Mouse (Mus musculus): ENCODE results near the gene Tmc6. TPM values are rescaled to one million over a fixed set of nuclear protein-coding genes. Genes with fewer than 3 reads are reported as not detected.
A peak's percentile ranks its signal among the peaks of the same experiment; 100 is the strongest.
"Not testable (repeated sequence)": the region's sequence is repeated elsewhere in the genome, so short reads cannot be mapped to it uniquely, and the experiment has no call there.

Gene Tmc6
- total and polyA plus RNA-seq, 2 experiments from 2014 or later: 3.2 to 4.1 TPM

DNA sequence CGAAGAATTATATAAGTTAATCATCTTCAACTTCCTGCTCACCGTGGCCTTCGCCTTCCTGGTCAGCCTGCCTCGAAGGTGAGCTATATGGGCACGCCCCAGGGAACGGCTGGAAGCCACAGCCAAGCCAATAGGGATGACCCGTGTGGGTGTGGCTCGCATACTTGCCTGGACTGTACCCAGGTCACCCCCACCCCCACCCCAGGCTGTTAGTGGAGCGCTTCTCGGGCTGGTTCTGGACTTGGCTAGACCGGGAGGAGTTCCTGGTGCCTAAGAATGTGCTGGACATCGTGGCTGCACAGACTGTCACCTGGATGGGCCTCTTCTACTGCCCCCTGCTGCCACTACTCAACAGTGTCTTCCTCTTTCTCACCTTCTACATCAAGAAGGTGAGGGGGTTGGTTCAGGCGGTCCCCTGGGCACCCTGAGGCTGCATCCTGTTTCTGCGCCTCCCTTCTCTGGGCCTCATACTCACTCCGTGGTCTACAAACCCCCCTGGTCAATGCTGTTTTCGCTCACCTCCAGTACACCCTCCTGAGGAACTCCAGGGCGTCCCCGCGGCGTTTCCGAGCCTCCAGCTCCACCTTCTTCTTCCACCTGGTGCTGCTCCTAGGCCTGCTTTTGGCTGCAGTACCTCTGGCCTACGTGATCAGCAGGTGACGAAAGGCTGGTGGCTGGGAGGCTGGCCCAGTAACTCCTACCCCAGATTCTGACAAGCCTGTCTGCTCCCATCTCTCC lies 8.9 kb upstream of the Tmc6 start:
- Histone ChIP-seq H3K36me3 (ENCODE audit: insufficient read depth) (no peaks in the 10 kb centered on the region), H3K4me3 (ENCODE audit: low read depth, low read length) (no peak overlapping the region), H3K9ac (no peak overlapping the region), H3K4me1 (ENCODE audit: insufficient read depth) (no peaks in the 10 kb centered on the region), H3K27ac (ENCODE audit: low read depth, low read length) (no peak overlapping the region), H3K9me3 (ENCODE audit: low read length) (no peaks in the 10 kb centered on the region), H3K4me2 (ENCODE audit: low read depth) (no peak overlapping the region), H3K27me3 (ENCODE audit: insufficient read depth, low read length) (no peaks in the 10 kb centered on the region)
- TF ChIP-seq CTCF (IDR thresholded peaks at IDR 0.05; ENCODE audit: low read depth): no peak
- WGBS: 45% methylated on average over 23 of the region's 23 CpGs
- DNase-seq (no peak), ATAC-seq (no peak)

DNA sequence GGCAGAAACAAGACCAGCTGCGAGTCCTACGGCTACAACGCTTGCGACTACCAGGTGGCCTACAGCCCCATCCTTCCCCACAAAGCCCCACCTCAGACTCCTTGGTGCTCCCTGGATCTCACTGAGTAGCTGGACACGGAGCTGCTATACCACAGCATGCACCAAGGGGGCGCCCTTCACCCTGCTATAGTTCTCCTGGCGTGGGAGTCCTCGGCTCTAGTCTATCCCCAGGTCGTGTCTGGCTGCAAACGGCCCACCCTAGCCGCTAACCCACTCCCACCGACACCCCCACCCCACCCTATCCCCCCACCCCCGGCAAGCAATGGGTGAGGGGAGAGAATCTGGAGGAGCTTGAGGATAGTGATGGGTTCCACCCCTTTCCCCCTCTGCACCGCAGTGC lies 8.3 kb upstream of the Tmc6 start:
- no peak overlapping the region for H3K4me3 ChIP-seq (ENCODE audit: low read depth, low read length)
- H3K9me3 ChIP-seq (ENCODE audit: low read length): no peaks in the 10 kb centered on the region
- no peak overlapping the region for H3K4me2 ChIP-seq (ENCODE audit: low read depth)
- H3K36me3 ChIP-seq (ENCODE audit: insufficient read depth): no peaks in the 10 kb centered on the region
- no peaks in the 10 kb centered on the region for H3K4me1 ChIP-seq (ENCODE audit: insufficient read depth)
- TF ChIP-seq CTCF (IDR thresholded peaks at IDR 0.05; ENCODE audit: low read depth): peak; percentile 75
- H3K9ac ChIP-seq: no peak overlapping the region
- no peak overlapping the region for H3K27ac ChIP-seq (ENCODE audit: low read depth, low read length)
- peak; percentile 60 for DNase-seq
- 12% methylated on average over 14 of the region's 14 CpGs for WGBS
- peak; percentile 56 for ATAC-seq
- H3K27me3 ChIP-seq (ENCODE audit: insufficient read depth, low read length): no peaks in the 10 kb centered on the region

DNA sequence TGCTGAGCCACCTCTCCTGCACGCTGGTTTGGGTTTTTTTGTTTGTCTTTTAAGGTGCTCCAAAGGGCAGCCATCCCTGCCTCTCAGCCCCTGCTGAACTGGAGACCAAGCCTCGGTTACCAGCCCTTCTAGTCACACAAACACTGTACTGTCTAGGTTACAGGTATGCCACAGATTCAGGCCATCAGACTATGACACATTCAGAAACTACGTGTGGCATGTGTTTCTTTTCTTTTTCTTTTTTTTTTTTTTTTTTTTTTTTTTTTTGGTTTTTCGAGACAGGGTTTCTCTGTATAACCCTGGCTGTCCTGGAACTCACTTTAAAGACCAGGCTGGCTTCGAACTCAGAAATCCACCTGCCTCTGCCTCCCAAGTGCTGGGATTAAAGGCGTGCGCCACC lies 6.5 kb upstream of the Tmc6 start:
- not testable (repeated sequence) for H3K27me3 ChIP-seq (ENCODE audit: insufficient read depth, low read length); H3K9me3 ChIP-seq (ENCODE audit: low read length); H3K4me1 ChIP-seq (ENCODE audit: insufficient read depth); DNase-seq; H3K4me2 ChIP-seq (ENCODE audit: low read depth); H3K4me3 ChIP-seq (ENCODE audit: low read depth, low read length); H3K27ac ChIP-seq (ENCODE audit: low read depth, low read length); H3K36me3 ChIP-seq (ENCODE audit: insufficient read depth); H3K9ac ChIP-seq; ATAC-seq
- WGBS: 83% methylated on average over 7 of the region's 7 CpGs

DNA sequence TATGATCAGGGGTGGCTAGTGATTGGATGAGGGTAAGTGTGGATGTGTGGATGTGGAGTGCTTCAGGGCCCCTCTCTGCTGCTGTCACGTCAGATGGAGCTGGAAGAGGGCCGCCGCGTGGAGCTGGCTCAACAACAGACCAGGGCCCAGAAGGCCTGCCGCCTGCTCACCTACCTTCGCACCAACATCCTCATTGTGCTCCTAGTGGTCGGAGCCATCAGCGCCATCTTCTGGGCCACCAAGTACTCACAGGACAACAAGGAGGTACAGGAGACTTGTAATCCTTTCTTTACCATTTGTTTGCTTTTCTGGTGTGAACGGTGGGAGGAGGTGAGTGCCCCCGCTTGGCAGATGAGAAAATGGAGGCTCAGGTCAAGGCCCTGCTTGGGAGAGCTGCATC lies 4.3 kb upstream of the Tmc6 start:
- no peak overlapping the region for H3K9ac ChIP-seq
- TF ChIP-seq CTCF (IDR thresholded peaks at IDR 0.05; ENCODE audit: low read depth): peak; percentile 68
- H3K27me3 ChIP-seq (ENCODE audit: insufficient read depth, low read length): peaks cover 4% of the 10 kb centered on the region; the same call in 1 of the 2 replicates
- H3K4me1 ChIP-seq (ENCODE audit: insufficient read depth): no peaks in the 10 kb centered on the region
- no peaks in the 10 kb centered on the region for H3K9me3 ChIP-seq (ENCODE audit: low read length)
- WGBS: 9% methylated on average over 10 of the region's 10 CpGs
- H3K4me3 ChIP-seq (ENCODE audit: low read depth, low read length): no peak overlapping the region
- no peak for DNase-seq
- H3K4me2 ChIP-seq (ENCODE audit: low read depth): no peak overlapping the region
- no peak overlapping the region for H3K27ac ChIP-seq (ENCODE audit: low read depth, low read length)
- no peaks in the 10 kb centered on the region for H3K36me3 ChIP-seq (ENCODE audit: insufficient read depth)
- ATAC-seq: no peak

DNA sequence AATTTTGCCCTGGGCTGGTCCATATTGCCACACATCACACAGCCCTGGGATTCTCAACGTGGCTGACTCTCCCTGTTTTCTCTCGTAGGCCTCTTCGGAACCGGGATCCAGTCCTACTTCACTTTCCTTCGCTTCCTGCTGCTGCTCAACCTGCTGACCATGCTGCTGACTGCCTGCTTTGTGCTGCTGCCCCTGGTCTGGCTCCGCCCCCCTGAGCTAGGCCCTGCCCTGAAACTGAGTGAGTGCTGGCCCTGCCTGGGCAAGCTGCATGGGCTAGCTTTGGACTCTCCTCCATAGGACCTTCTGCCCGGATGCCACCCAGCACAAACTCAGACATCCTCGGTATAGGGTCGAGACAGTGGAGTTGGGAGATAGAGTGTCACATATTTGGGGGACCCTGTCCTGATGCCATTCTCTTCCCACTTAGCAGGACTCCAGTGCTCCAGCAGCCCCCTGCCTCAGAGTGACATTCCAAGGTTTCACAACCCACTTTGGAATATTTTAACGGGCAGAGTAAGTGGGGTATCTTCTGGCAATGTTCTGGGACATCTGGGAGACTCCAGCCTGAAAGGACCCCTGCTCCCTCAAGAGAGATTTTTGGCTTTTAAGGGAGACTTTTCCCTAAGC lies 1.8 kb upstream of the Tmc6 start:
- DNase-seq (no peak), ATAC-seq (no peak)
- Histone ChIP-seq H3K27ac (ENCODE audit: low read depth, low read length) (no peak overlapping the region), H3K27me3 (ENCODE audit: insufficient read depth, low read length) (peaks cover 17% of the 10 kb centered on the region; the same call in 1 of the 2 replicates), H3K9me3 (ENCODE audit: low read length) (no peaks in the 10 kb centered on the region), H3K36me3 (ENCODE audit: insufficient read depth) (no peaks in the 10 kb centered on the region), H3K9ac (no peak overlapping the region), H3K4me3 (ENCODE audit: low read depth, low read length) (no peak overlapping the region), H3K4me2 (ENCODE audit: low read depth) (peak overlapping the region; percentile 57; the same call in 1 of the 2 replicates), H3K4me1 (ENCODE audit: insufficient read depth) (peaks cover 7% of the 10 kb centered on the region; the same call in 1 of the 2 replicates)
- WGBS: 40% methylated on average over 10 of the region's 10 CpGs
- TF ChIP-seq CTCF (IDR thresholded peaks at IDR 0.05; ENCODE audit: low read depth): no peak

DNA sequence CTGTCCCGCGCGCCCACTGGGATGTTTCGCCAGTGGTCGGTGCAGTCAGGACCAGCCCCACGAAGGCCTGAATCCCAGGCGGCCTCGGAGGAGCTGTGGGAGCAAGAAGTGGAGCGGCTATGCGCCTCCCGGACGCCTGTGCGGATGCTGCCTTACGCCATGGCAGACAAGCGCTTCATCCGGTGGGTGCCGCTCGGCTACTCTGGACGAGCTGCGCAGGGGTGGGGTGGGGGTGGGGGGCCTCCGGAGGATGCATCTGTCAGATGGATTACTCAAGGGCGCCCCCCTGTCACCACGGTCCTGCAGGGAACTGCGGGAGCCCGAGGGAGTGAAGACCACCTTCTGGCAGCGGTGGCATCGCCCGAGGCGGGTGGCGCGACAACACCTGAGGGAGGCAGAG lies 1.1 kb upstream of the Tmc6 start:
- Histone ChIP-seq H3K9me3 (ENCODE audit: low read length) (no peaks in the 10 kb centered on the region), H3K27ac (ENCODE audit: low read depth, low read length) (no peak overlapping the region), H3K9ac (peak overlapping the region; percentile 29; the same call in 1 of the 2 replicates), H3K4me2 (ENCODE audit: low read depth) (peak overlapping the region; percentile 57), H3K36me3 (ENCODE audit: insufficient read depth) (no peaks in the 10 kb centered on the region), H3K4me3 (ENCODE audit: low read depth, low read length) (peak overlapping the region; percentile 27), H3K27me3 (ENCODE audit: insufficient read depth, low read length) (peaks cover 17% of the 10 kb centered on the region; the same call in 1 of the 2 replicates), H3K4me1 (ENCODE audit: insufficient read depth) (peaks cover 7% of the 10 kb centered on the region; the same call in 1 of the 2 replicates)
- peak; percentile 68 for TF ChIP-seq CTCF (IDR thresholded peaks at IDR 0.05; ENCODE audit: low read depth)
- 3% methylated on average over 31 of the region's 31 CpGs for WGBS
- ATAC-seq: peak; percentile 71
- peak; percentile 81 for DNase-seq

DNA sequence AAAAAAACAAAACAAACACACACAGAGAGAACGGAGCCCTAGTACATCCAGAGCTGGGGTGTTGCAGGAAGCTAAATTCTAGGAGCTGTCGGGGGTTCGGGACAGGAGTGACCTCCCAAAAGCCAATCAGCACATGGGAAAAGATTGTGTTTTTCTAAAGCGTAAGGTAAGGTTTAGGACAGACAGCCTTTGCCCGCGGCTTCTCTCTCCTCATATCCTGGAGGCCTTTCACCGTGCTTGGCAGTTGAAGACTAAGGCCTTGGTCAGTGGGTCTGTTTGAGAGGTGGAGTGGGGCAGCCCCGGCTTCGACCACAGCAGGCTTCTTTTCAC lies 672 bp upstream of the Tmc6 start:
- Histone ChIP-seq H3K27ac (ENCODE audit: low read depth, low read length) (no peak overlapping the region), H3K4me1 (ENCODE audit: insufficient read depth) (peaks cover 7% of the 10 kb centered on the region; the same call in 1 of the 2 replicates), H3K36me3 (ENCODE audit: insufficient read depth) (no peaks in the 10 kb centered on the region), H3K4me3 (ENCODE audit: low read depth, low read length) (peak overlapping the region; percentile 27), H3K9me3 (ENCODE audit: low read length) (no peaks in the 10 kb centered on the region), H3K9ac (peak overlapping the region; percentile 29; the same call in 1 of the 2 replicates), H3K4me2 (ENCODE audit: low read depth) (peak overlapping the region; percentile 57), H3K27me3 (ENCODE audit: insufficient read depth, low read length) (peaks cover 17% of the 10 kb centered on the region; the same call in 1 of the 2 replicates)
- 45% methylated on average over 9 of the region's 9 CpGs for WGBS
- no peak for TF ChIP-seq CTCF (IDR thresholded peaks at IDR 0.05; ENCODE audit: low read depth)
- DNase-seq (no peak), ATAC-seq (no peak)
